Mouse (Mus musculus) lung, embryonic 16.5 days (tissue): ENCODE measurements around the gene Polr2h. TPM values are rescaled to one million over a fixed set of nuclear protein-coding genes. Genes with fewer than 3 reads are reported as not detected.
"Not testable (repeated sequence)": the region's sequence is repeated elsewhere in the genome, so short reads cannot be mapped to it uniquely, and the experiment has no call there.

ENCODE experiments used
- ATAC-seq: fragments of 200-750 bp; cut with Nextera tagmentation; 2 replicates; pipeline ENCODE4 v1.8.0; 2017; ENCODE audit warnings: low read depth, mild to moderate bottlenecking, moderate library complexity
- H3K27ac ChIP-seq: fragments of 300-500 bp; sonication (generic); 2 replicates; pipeline ENCODE4 v1.5.1; 2014; ENCODE audit warnings: mild to moderate bottlenecking, control low read depth, low read length
- H3K27me3 ChIP-seq: fragments of 300-500 bp; sonication (generic); 2 replicates; pipeline ENCODE4 v1.6.1; 2014; ENCODE audit warnings: low read depth, low read length, mixed read lengths; ENCODE audit not compliant: control insufficient read depth, insufficient read depth
- H3K36me3 ChIP-seq: fragments of 300-500 bp; sonication (generic); 2 replicates; pipeline ENCODE4 v1.6.1; 2014; ENCODE audit warnings: low read length; ENCODE audit not compliant: control insufficient read depth, insufficient read depth
- H3K4me1 ChIP-seq: fragments of 300-500 bp; sonication (generic); replicated peaks from 2 replicates; pipeline ENCODE4 v1.6.1; 2014; ENCODE audit warnings: low read length, mixed read lengths; ENCODE audit not compliant: control insufficient read depth, insufficient read depth
- H3K4me2 ChIP-seq: fragments of 300-500 bp; sonication (generic); 2 replicates; pipeline ENCODE4 v1.6.1; 2014; ENCODE audit warnings: low read depth, low read length, control low read depth
- H3K4me3 ChIP-seq: fragments of 300-500 bp; sonication (generic); 2 replicates; pipeline ENCODE4 v1.5.1; 2014; ENCODE audit warnings: mild to moderate bottlenecking, low read length, control low read depth
- H3K9ac ChIP-seq: fragments of 300-500 bp; sonication (generic); 2 replicates; pipeline ENCODE4 v1.6.1; 2014; ENCODE audit warnings: low read length, control low read depth
- H3K9me3 ChIP-seq: fragments of 300-500 bp; sonication (generic); 2 replicates; pipeline ENCODE4 v1.6.1; 2016; ENCODE audit warnings: low read length; ENCODE audit not compliant: control insufficient read depth
- WGBS: fragments of 180-500 bp; shearing (Covaris S2); extraction: QIAGEN DNeasy Blood & Tissue Kit; methylation state at CpG from one replicate; pipeline ENCODE4 v1.1.7; 2014; 5-methylcytosine and 5-hydroxymethylcytosine counted together
- polyA plus RNA-seq: library from polyadenylated mRNA; unstranded; fragments of >200 nt; fragmentation: Nextera tagmentation; extraction: Ambion mirVana; gene quantifications from 2 replicates; pipeline ENCODE4 v1.2.1, GENCODE M21; 2015

Polr2h gene
- polyA plus RNA-seq: 74.3 and 87.5 TPM in 2 replicates

DNA sequence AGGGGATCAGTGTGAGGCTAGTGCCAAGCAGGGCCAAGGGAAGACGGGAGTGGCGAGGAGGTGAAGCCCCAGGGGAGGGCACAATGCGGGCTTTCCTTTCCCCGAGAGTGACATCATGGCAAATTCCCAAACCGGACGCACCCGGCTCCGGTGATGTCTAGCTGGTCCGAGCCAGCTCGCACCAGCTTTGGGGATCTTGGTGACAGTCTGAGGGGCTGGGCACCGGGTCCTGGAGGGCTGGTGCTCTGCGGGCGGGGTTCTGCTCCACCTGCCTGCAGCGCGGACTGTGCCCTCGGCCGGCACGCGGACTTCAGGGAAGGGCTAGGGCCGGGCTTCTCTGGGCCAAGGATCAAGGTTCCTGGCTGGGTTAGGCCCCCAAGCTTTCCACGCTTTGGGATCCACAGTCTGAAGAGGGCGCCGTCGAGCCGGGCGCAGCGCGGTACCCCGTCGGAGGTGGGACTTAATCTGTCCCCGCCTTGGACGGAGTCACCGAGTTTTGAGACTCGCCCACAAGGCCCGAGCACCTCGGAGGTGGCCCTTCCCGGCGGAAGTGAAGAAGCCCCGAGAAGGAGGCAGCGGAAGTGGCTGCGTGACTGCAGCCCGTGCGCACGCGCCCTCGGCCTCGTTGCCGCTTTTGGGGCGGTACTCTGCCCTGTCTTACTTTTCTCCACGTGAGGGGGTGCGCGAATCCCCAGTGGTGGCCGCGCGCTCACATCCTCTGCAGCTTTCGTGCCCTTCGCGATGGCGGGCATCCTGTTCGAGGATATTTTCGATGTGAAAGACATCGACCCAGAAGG, at the start of gene Polr2h, which contains the start of gene Clcn2:
Gene Polr2h, plus strand, starts transcription at position 485 of the 797 bp plus-strand sequence.
Gene Clcn2, minus strand, starts transcription at position 566 of the 797 bp plus-strand sequence.
- Histone ChIP-seq H3K9ac (peak within 1 kb of the TSS; percentile 78), H3K9me3 (no peaks in the 10 kb centered on the region), H3K27me3 (no peaks in the 10 kb centered on the region), H3K4me3 (peak within 1 kb of the TSS; percentile 70), H3K36me3 (peaks cover 7% of the 10 kb centered on the region), H3K4me1 (peaks cover 20% of the 10 kb centered on the region), H3K4me2 (peak within 1 kb of the TSS; percentile 96), H3K27ac (peak within 1 kb of the TSS; percentile 92)
- ATAC-seq: peak; percentile 87
- WGBS: under 1% methylated on average over 62 of the region's 62 CpGs

DNA sequence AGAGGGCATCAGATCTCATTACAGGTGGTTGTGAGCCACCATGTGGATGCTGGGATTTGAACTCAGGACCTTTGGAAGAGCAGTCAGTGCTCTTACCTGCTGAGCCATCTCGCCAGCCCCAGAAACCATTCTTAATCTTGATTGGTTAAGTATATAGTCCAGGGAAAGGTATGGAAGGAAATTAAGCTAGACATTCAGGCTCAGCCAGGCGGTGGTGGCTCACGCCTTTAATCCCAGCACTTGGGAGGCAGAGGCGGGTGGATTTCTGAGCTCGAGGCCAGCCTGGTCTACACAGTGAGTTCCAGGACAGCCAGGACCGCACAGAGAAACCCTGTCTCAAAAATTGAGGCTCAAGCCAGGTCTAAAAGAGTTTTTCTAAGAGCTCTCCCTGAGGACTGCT, 49.5 kb upstream of the Polr2h start, which contains the start of gene Eif4g1:
Gene Eif4g1, plus strand, starts transcription at position 301 of the 400 bp plus-strand sequence.
- H3K4me2 ChIP-seq, H3K4me1 ChIP-seq, H3K9ac ChIP-seq, H3K36me3 ChIP-seq, H3K27ac ChIP-seq, H3K9me3 ChIP-seq, H3K4me3 ChIP-seq, H3K27me3 ChIP-seq, ATAC-seq: not testable (repeated sequence)
- WGBS: 93% methylated on average over 4 of the region's 6 CpGs

GRCm38 (mm10) chr16:20670291-20670690, 47.2 kb upstream of the Polr2h start:
- 83% methylated on average over 3 of the region's 3 CpGs for WGBS
- H3K27me3 ChIP-seq: no peaks in the 10 kb centered on the region
- no peak overlapping the region for H3K9ac ChIP-seq
- peaks cover 18% of the 10 kb centered on the region for H3K4me1 ChIP-seq
- H3K4me2 ChIP-seq: no peak overlapping the region
- ATAC-seq: no peak
- H3K36me3 ChIP-seq: peaks cover 1% of the 10 kb centered on the region; the same call in 1 of the 2 replicates
- H3K4me3 ChIP-seq: no peak overlapping the region
- H3K9me3 ChIP-seq: no peaks in the 10 kb centered on the region
- no peak overlapping the region for H3K27ac ChIP-seq

GRCm38 (mm10) chr16:20671886-20672285, 45.6 kb upstream of the Polr2h start:
- H3K4me1 ChIP-seq: peaks cover 18% of the 10 kb centered on the region
- 18% methylated on average over 6 of the region's 6 CpGs for WGBS
- H3K36me3 ChIP-seq: peaks cover 12% of the 10 kb centered on the region
- ATAC-seq: no peak
- no peaks in the 10 kb centered on the region for H3K9me3 ChIP-seq
- H3K27me3 ChIP-seq: no peaks in the 10 kb centered on the region
- peak overlapping the region; percentile 97 for H3K4me3 ChIP-seq
- H3K9ac ChIP-seq: peak overlapping the region; percentile 13; the same call in 1 of the 2 replicates
- H3K27ac ChIP-seq: 0 out of 2 replicates have a peak overlapping the region, but pooled peaks have one; percentile 95
- H3K4me2 ChIP-seq: peak overlapping the region; percentile 90

DNA sequence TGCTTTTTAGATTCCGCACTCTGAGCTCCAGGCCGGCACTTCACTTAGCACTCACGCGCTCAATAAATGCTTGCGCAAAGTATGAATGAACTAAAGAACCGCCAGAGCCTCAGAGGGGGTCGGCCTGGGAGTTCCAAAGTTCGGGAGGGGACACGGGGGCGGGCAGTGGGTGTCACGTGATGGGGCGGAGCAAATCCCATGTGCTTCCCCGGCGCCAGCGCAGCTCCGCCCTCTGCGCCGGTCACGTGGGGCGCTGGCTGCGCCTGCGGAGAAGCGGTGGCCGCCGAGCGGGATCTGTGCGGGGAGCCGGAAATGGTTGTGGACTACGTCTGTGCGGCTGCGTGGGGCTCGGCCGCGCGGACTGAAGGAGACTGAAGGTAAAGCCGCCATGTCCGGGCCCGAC, 45.0 kb upstream of the Polr2h start:
- WGBS: 1% methylated on average over 35 of the region's 38 CpGs
- Histone ChIP-seq H3K9me3 (no peaks in the 10 kb centered on the region), H3K4me1 (peaks cover 21% of the 10 kb centered on the region), H3K4me2 (peak overlapping the region; percentile 90), H3K27me3 (no peaks in the 10 kb centered on the region), H3K27ac (peak overlapping the region; percentile 95), H3K36me3 (peaks cover 17% of the 10 kb centered on the region), H3K9ac (peak overlapping the region; percentile 95), H3K4me3 (peak overlapping the region; percentile 97)
- peak; percentile 97 for ATAC-seq

- no peaks in the 10 kb centered on the region for H3K9me3 ChIP-seq
- 0% methylated on average over 37 of the region's 78 CpGs for WGBS
- peak overlapping the region; percentile 95 for H3K27ac ChIP-seq
- H3K9ac ChIP-seq: peak overlapping the region; percentile 95
- peak overlapping the region; percentile 90 for H3K4me2 ChIP-seq
- peaks cover 25% of the 10 kb centered on the region for H3K4me1 ChIP-seq
- ATAC-seq: peak; percentile 77
- H3K27me3 ChIP-seq: no peaks in the 10 kb centered on the region
- H3K4me3 ChIP-seq: peak overlapping the region; percentile 97
- peaks cover 21% of the 10 kb centered on the region for H3K36me3 ChIP-seq
Observed at GRCm38 (mm10) chr16:20672965-20673705, 44.3 kb upstream of the Polr2h start.

DNA sequence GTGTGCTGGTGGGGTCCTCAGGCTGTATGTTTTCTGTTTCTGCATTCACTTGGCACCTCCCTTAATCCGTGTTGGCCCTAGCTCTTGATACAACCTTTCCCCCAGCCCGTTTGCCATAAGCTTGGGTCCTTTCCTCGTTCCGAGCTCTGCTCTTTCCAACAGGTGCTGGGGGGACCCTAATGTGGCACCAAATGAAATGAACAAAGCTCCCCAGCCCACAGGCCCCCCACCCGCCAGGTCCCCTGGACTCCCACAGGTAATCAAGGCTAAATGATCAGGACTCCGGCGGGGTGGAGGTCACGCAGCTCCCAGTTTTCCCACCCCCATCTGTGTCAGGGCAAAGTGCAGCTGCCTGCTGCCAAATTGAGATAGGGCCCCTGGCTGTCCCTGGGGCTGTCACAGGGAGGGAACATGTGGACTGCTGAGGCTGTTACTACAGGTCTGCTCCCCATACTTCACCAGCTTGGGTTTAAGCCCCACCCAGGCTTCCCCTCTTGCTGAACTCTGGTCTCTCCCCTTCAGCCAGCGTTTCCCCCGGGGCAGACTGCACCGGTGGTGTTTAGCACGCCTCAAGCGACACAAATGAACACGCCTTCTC, 43.7 kb upstream of the Polr2h start:
- no peak for ATAC-seq
- H3K9me3 ChIP-seq: no peaks in the 10 kb centered on the region

GRCm38 (mm10) chr16:20675213-20675612, 42.3 kb upstream of the Polr2h start:
- Histone ChIP-seq H3K27ac (no peak overlapping the region), H3K9ac (no peak overlapping the region), H3K27me3 (no peaks in the 10 kb centered on the region), H3K4me2 (no peak overlapping the region), H3K4me3 (no peak overlapping the region), H3K9me3 (no peaks in the 10 kb centered on the region), H3K4me1 (peaks cover 25% of the 10 kb centered on the region), H3K36me3 (peaks cover 39% of the 10 kb centered on the region)
- WGBS: 83% methylated on average over 6 of the region's 6 CpGs
- no peak for ATAC-seq

More for the DNA sequence above, 43.7 kb upstream of the Polr2h start:
- H3K4me1 ChIP-seq: peaks cover 25% of the 10 kb centered on the region
- peaks cover 26% of the 10 kb centered on the region for H3K36me3 ChIP-seq
- peak overlapping the region; percentile 95 for H3K9ac ChIP-seq
- WGBS: 3% methylated on average over 14 of the region's 14 CpGs
- H3K4me3 ChIP-seq: peak overlapping the region; percentile 97
- no peaks in the 10 kb centered on the region for H3K27me3 ChIP-seq
- peak overlapping the region; percentile 95 for H3K27ac ChIP-seq
- H3K4me2 ChIP-seq: peak overlapping the region; percentile 90
